Mouse (Mus musculus): ENCODE data around the gene Lrrc75a. TPM values are rescaled to one million over a fixed set of nuclear protein-coding genes. Genes with fewer than 3 reads are reported as not detected.
A peak's percentile ranks its signal among the peaks of the same experiment; 100 is the strongest.
"Not testable (repeated sequence)": the region's sequence is repeated elsewhere in the genome, so short reads cannot be mapped to it uniquely, and the experiment has no call there.

The Lrrc75a gene
- polyA plus RNA-seq, 1 experiment from 2014 or later = 18.4 TPM

DNA sequence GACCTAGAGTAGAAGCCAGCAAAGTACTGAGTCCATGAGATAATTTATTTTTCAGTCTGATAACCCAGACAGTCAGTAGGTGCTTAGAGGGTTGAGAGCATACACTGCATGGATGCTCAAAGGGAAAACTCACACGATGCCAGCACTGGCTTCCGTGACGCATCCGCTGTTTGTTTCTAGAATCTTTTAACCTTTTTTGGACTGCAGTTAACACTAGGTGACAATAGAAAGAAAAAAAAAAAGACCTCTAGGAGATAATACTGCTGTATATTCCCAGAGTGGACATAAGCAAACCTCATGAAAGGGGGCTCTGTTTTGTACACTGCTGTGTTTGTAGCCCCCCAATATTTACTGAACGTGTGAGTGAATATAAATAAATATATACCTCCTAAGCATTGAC, 20.7 kb upstream of the Lrrc75a start:
- WGBS = 92% methylated on average over 5 of the region's 5 CpGs
- Histone ChIP-seq H3K4me2 (no peak overlapping the region), H3K9ac (no peak overlapping the region), H3K4me1 (no peaks in the 10 kb centered on the region), H3K9me3 (no peaks in the 10 kb centered on the region), H3K36me3 (peaks cover 33% of the 10 kb centered on the region), H3K27ac (no peak overlapping the region), H3K27me3 (no peaks in the 10 kb centered on the region), H3K4me3 (no peak overlapping the region)
- ATAC-seq (ENCODE audit: insufficient number of reproducible peaks, insufficient read depth, low FRiP score, low TSS enrichment, low read depth) = no peak

- WGBS = 83% methylated on average over 6 of the region's 6 CpGs
- Histone ChIP-seq H3K4me3 (no peak overlapping the region), H3K9ac (no peak overlapping the region), H3K4me2 (no peak overlapping the region), H3K27me3 (no peaks in the 10 kb centered on the region), H3K4me1 (no peaks in the 10 kb centered on the region), H3K27ac (no peak overlapping the region), H3K9me3 (no peaks in the 10 kb centered on the region), H3K36me3 (peaks cover 40% of the 10 kb centered on the region)
- ATAC-seq (ENCODE audit: insufficient number of reproducible peaks, insufficient read depth, low FRiP score, low TSS enrichment, low read depth) = no peak
Observed at GRCm38 (mm10) chr11:62664250-62664649, 15.9 kb upstream of the Lrrc75a start.

DNA sequence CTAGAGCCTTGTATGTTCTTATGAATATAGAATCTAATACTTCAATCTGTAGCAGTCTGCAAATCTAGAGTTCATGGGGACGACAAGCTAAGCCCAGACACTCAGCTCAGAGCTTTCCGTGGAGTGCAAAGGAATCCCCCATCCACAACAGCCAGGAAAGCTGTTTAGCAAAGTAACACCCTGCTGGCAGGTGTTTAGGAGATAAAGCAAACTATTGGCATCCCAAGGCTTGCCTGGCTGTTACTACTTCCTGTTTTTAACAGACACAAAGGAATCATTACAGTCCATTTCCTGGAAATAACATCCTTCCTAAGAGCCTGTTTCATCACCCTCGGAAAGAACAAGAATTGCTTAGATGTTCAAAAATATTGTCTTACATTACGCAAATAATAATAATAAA, 12.6 kb upstream of the Lrrc75a start:
- WGBS = 66% methylated on average over 4 of the region's 4 CpGs
- Histone ChIP-seq H3K4me3 (no peak overlapping the region), H3K9ac (no peak overlapping the region)

DNA sequence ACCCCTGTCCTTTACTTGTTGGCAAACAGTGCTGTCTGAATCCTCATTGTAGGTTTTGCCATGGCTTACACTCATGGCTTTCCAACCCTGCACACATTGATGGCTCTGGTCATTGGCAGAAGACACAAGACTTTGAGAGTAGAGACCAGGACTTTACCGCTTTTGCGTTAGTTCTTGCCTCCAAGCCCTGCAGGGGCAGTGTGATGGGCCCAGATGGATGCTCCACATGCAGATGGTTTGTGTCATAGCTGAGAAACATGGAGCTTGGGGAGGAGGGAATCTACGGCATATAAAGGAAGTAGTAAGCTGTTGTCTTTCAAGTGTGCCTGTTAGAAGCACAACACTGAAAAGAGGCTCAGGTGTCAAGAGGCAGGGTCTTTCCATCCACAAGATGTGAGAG, 3.8 kb upstream of the Lrrc75a start:
- H3K27ac ChIP-seq = no peak overlapping the region
- no peak overlapping the region for H3K4me3 ChIP-seq
- no peak overlapping the region for H3K4me2 ChIP-seq
- H3K4me1 ChIP-seq = peaks cover 27% of the 10 kb centered on the region
- H3K27me3 ChIP-seq = no peaks in the 10 kb centered on the region
- H3K9me3 ChIP-seq = no peaks in the 10 kb centered on the region
- H3K9ac ChIP-seq = no peak overlapping the region
- WGBS = 88% methylated on average over 3 of the region's 3 CpGs
- no peak for ATAC-seq (ENCODE audit: insufficient number of reproducible peaks, insufficient read depth, low FRiP score, low TSS enrichment, low read depth)
- H3K36me3 ChIP-seq = peaks cover 41% of the 10 kb centered on the region

More for the DNA sequence above, 12.6 kb upstream of the Lrrc75a start:
- Histone ChIP-seq H3K36me3 (peaks cover 32% of the 10 kb centered on the region), H3K27me3 (no peaks in the 10 kb centered on the region), H3K27ac (no peak overlapping the region), H3K9me3 (no peaks in the 10 kb centered on the region), H3K4me1 (peaks cover 5% of the 10 kb centered on the region; the same call in 1 of the 2 replicates), H3K4me2 (no peak overlapping the region)
- no peak for ATAC-seq (ENCODE audit: insufficient number of reproducible peaks, insufficient read depth, low FRiP score, low TSS enrichment, low read depth)

DNA sequence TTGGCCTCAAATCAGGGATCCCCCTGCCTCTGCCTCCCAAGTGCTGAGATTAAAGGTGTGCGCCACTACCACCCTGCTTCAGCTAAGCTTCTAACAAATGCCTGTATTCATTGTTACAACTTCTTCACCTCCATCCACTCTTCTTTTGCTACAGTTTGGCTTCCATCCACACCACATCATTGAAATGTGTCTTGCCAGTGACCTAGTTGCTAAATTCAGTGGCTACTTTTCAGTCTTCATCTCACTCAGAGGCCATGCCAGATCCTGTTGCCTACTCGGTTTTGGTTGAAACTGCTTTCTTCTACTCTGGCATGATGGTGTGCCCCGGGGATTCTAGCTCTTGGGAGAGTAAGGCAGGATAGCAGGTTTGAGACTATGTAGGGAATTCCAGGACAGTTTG, 3.2 kb upstream of the Lrrc75a start:
- Histone ChIP-seq H3K4me3 (no peak overlapping the region), H3K9ac (no peak overlapping the region), H3K36me3 (peaks cover 37% of the 10 kb centered on the region), H3K4me1 (peaks cover 28% of the 10 kb centered on the region), H3K27me3 (no peaks in the 10 kb centered on the region), H3K9me3 (no peaks in the 10 kb centered on the region), H3K4me2 (no peak overlapping the region), H3K27ac (no peak overlapping the region)
- WGBS = 84% methylated on average over 3 of the region's 3 CpGs
- no peak for ATAC-seq (ENCODE audit: insufficient number of reproducible peaks, insufficient read depth, low FRiP score, low TSS enrichment, low read depth)

DNA sequence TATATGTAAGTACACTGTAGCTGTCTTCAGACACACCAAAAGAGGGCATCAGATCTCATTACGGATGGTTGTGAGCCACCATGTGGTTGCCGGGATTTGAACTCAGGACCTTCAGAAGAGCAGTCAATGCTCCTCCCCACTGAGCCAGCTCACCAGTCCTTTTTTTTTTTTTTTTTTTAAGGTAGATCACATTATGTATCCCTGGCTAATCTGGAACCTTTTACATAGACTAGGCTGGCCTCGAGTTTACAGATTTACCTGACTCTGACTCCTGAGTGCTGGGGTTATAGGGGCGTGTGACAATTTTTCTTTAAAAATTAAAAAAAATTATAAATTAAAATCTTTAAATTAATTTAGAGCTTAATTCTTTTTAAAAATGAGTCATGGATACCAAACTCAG, 1.5 kb upstream of the Lrrc75a start:
- H3K4me2 ChIP-seq = peak overlapping the region; percentile 92
- not testable (repeated sequence) for H3K9ac ChIP-seq; H3K9me3 ChIP-seq; H3K27me3 ChIP-seq; H3K27ac ChIP-seq; ATAC-seq (ENCODE audit: insufficient number of reproducible peaks, insufficient read depth, low FRiP score, low TSS enrichment, low read depth)
- H3K4me1 ChIP-seq = peaks cover 45% of the 10 kb centered on the region
- H3K36me3 ChIP-seq = peaks cover 30% of the 10 kb centered on the region
- peak overlapping the region; percentile 79 for H3K4me3 ChIP-seq
- 72% methylated on average over 4 of the region's 4 CpGs for WGBS

DNA sequence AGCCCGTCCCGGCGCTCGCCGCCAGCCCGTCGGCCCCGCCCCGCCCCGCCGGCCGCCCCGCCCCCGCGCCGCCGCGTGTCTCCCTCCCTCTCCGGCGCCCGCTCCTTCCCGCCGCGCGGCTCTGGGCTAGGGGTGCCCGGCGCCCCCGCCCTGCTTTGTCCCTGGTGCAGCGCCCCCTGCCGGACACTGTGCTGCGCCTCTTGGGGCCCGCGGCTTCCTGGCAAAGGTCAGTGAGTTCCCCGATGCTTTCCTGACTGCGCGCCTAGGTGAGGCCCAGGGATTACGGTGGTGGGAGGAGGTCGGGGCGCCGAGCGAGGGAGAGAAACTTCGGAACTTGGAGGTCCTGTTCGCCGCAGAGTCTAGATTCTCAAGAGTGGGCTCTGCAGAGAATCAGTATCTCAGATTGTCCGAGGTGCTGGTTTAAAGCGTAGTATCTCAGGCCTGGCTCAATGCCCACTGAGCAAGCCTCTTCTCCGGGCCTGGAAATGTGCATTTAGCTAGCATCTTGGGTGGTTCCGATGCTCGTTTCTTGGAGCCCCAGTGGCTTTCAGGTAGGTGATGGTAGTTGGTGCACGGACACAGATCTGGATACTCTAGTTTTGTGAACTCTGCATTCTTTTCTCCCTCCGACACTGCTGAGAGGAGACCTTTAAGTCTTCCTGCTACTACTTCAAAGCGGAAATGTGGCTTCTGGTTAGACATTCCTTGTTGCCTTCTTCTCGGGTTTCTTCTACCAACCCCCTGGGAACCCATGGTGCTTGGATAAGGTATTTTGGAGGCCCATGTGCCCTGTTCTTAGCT, 468 bp upstream of the Lrrc75a start, which contains the start of gene Mmgt2:
Gene Mmgt2, plus strand, starts transcription at position 74 of the 801 bp plus-strand sequence.
- peak within 1 kb of the TSS; percentile 92 for H3K4me2 ChIP-seq
- peaks cover 20% of the 10 kb centered on the region for H3K36me3 ChIP-seq
- H3K4me1 ChIP-seq = peaks cover 55% of the 10 kb centered on the region
- H3K9me3 ChIP-seq = no peaks in the 10 kb centered on the region
- ATAC-seq (ENCODE audit: insufficient number of reproducible peaks, insufficient read depth, low FRiP score, low TSS enrichment, low read depth) = peak; percentile 89
- WGBS = under 1% methylated on average over 39 of the region's 53 CpGs
- peak within 1 kb of the TSS; percentile 93 for H3K27ac ChIP-seq
- peak within 1 kb of the TSS; percentile 87 for H3K9ac ChIP-seq
- H3K4me3 ChIP-seq = peak within 1 kb of the TSS; percentile 79
- H3K27me3 ChIP-seq = no peaks in the 10 kb centered on the region

- Histone ChIP-seq H3K27ac (peak overlapping the region; percentile 93), H3K4me3 (peak overlapping the region; percentile 79), H3K36me3 (peaks cover 7% of the 10 kb centered on the region; the same call in 1 of the 2 replicates), H3K27me3 (no peaks in the 10 kb centered on the region), H3K4me1 (peaks cover 73% of the 10 kb centered on the region), H3K9ac (peak overlapping the region; percentile 87), H3K9me3 (no peaks in the 10 kb centered on the region), H3K4me2 (peak overlapping the region; percentile 92)
- WGBS = 37% methylated on average over 7 of the region's 7 CpGs
- ATAC-seq (ENCODE audit: insufficient number of reproducible peaks, insufficient read depth, low FRiP score, low TSS enrichment, low read depth) = no peak
Observed at GRCm38 (mm10) chr11:62646958-62647515, 1.3 kb downstream of the Lrrc75a start.

GRCm38 (mm10) chr11:62646495-62646843, 1.9 kb downstream of the Lrrc75a start:
- Histone ChIP-seq H3K4me1 (peaks cover 76% of the 10 kb centered on the region), H3K4me3 (peak overlapping the region; percentile 79), H3K27ac (peak overlapping the region; percentile 93), H3K27me3 (no peaks in the 10 kb centered on the region), H3K4me2 (peak overlapping the region; percentile 92), H3K36me3 (peaks cover 2% of the 10 kb centered on the region; the same call in 1 of the 2 replicates), H3K9ac (peak overlapping the region; percentile 87; the same call in 1 of the 2 replicates), H3K9me3 (no peaks in the 10 kb centered on the region)
- WGBS = 10% methylated on average over 4 of the region's 4 CpGs
- ATAC-seq (ENCODE audit: insufficient number of reproducible peaks, insufficient read depth, low FRiP score, low TSS enrichment, low read depth) = no peak

DNA sequence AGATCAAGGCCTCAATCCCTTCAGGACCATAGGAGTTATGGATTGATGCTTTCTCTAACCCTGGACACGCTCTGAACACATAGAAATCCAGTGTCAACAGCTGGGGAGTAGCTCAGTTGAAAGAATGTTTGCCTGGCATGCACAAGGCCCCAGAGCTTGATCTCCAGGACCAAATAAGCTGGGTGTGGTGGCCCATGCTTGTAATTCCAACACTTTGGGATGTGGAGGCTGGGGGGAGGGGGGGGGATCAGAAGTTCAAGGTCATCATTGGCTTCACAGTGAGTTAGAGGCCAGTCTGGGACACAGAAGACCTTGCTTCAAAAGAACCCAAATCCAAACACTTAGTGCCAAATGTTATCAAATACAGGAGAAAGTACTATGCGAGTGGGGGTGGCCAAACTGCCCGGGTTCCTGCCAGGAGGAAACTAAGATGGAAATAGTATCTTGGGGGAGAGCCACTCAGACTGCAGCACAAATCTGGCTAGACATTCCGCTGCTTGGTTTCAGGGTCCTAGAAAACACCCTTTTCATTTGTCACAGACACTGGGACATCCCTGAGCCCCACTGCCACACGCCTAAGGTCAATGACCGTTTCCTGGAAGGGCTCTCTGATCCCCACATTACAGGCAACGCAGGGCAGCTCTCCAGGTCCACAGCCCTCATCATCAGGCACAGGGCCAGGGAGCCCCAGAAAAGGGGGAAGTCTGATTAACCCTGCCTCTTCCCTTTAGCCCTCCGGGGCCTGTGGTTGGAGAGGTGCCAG, 2.4 kb downstream of the Lrrc75a start:
- peak overlapping the region; percentile 92 for H3K4me2 ChIP-seq
- WGBS = 15% methylated on average over 8 of the region's 8 CpGs
- peaks cover 75% of the 10 kb centered on the region for H3K4me1 ChIP-seq
- peak overlapping the region; percentile 79 for H3K4me3 ChIP-seq
- H3K27me3 ChIP-seq = no peaks in the 10 kb centered on the region
- ATAC-seq (ENCODE audit: insufficient number of reproducible peaks, insufficient read depth, low FRiP score, low TSS enrichment, low read depth) = no peak
- H3K9ac ChIP-seq = peak overlapping the region; percentile 87
- H3K36me3 ChIP-seq = no peaks in the 10 kb centered on the region
- H3K9me3 ChIP-seq = no peaks in the 10 kb centered on the region
- H3K27ac ChIP-seq = peak overlapping the region; percentile 93

- Histone ChIP-seq H3K36me3 (no peaks in the 10 kb centered on the region), H3K9ac (no peak overlapping the region), H3K4me2 (peak overlapping the region; percentile 92), H3K27me3 (no peaks in the 10 kb centered on the region), H3K4me1 (peaks cover 69% of the 10 kb centered on the region), H3K4me3 (peak overlapping the region; percentile 79), H3K9me3 (no peaks in the 10 kb centered on the region), H3K27ac (peak overlapping the region; percentile 93)
- 84% methylated on average over 4 of the region's 4 CpGs for WGBS
- ATAC-seq (ENCODE audit: insufficient number of reproducible peaks, insufficient read depth, low FRiP score, low TSS enrichment, low read depth) = no peak
Observed at GRCm38 (mm10) chr11:62645337-62645675, 3.0 kb downstream of the Lrrc75a start.

All from embryonic facial prominence, embryonic 13.5 days (tissue).